Mouse (Mus musculus): ENCODE measurements around the gene 4933428M09Rik.
"Not testable (repeated sequence)": the region's sequence is repeated elsewhere in the genome, so short reads cannot be mapped to it uniquely, and the experiment has no call there.

Gene 4933428M09Rik

GRCm38 (mm10) chrX:139178928-139179327 is at the start of gene 4933428M09Rik:
TSS of gene 4933428M09Rik (plus strand) at chrX:139179228.
- DNase-seq (ENCODE audit: low read depth, low spot score) = no peak

- DNase-seq (ENCODE audit: low read depth, low spot score) = no peak
Observed at GRCm38 (mm10) chrX:139134031-139134430, 45.0 kb upstream of the 4933428M09Rik start.

GRCm38 (mm10) chrX:139191506-139191905 is 12.5 kb downstream of the 4933428M09Rik start:
- not testable (repeated sequence) for DNase-seq (ENCODE audit: low read depth, low spot score)

GRCm38 (mm10) chrX:139194572-139195279 is 15.7 kb downstream of the 4933428M09Rik start:
- no peak for DNase-seq (ENCODE audit: low read depth, low spot score)

GRCm38 (mm10) chrX:139209191-139209828 is 30.3 kb downstream of the 4933428M09Rik start:
- DNase-seq (ENCODE audit: low read depth, low spot score) = not testable (repeated sequence)

GRCm38 (mm10) chrX:139209829-139210225 is 30.8 kb downstream of the 4933428M09Rik start, which contains the start of gene Mum1l1:
TSS of gene Mum1l1 (plus strand) at chrX:139210042.
- DNase-seq (ENCODE audit: low read depth, low spot score) = peak; percentile 44

GRCm38 (mm10) chrX:139214765-139215164 is 35.7 kb downstream of the 4933428M09Rik start:
- DNase-seq (ENCODE audit: low read depth, low spot score) = no peak

GRCm38 (mm10) chrX:139216409-139216808 is 37.4 kb downstream of the 4933428M09Rik start:
- no peak for DNase-seq (ENCODE audit: low read depth, low spot score)

GRCm38 (mm10) chrX:139216991-139217593 is 38.1 kb downstream of the 4933428M09Rik start:
- peak; percentile 63 for DNase-seq (ENCODE audit: low read depth, low spot score)

GRCm38 (mm10) chrX:139217776-139218175 is 38.7 kb downstream of the 4933428M09Rik start:
- no peak for DNase-seq (ENCODE audit: low read depth, low spot score)

GRCm38 (mm10) chrX:139219017-139219416 is 40.0 kb downstream of the 4933428M09Rik start:
- no peak for DNase-seq (ENCODE audit: low read depth, low spot score)

- no peak for DNase-seq (ENCODE audit: low read depth, low spot score)
Observed at GRCm38 (mm10) chrX:139220830-139221229, 41.8 kb downstream of the 4933428M09Rik start.

GRCm38 (mm10) chrX:139221893-139222292 is 42.9 kb downstream of the 4933428M09Rik start:
- DNase-seq (ENCODE audit: low read depth, low spot score) = no peak

All from embryo, embryonic 11.5 days (tissue).